Mouse (Mus musculus): ENCODE data around the gene Focad. TPM values are rescaled to one million over a fixed set of nuclear protein-coding genes. Genes with fewer than 3 reads are reported as not detected.

Focad gene
- polyA plus RNA-seq, 1 experiment from 2014 or later, result 8.6 TPM

- ATAC-seq (ENCODE audit: extremely low read depth, insufficient number of reproducible peaks, low FRiP score, low TSS enrichment), result no peak
- Histone ChIP-seq H3K9me3 (no peaks in the 10 kb centered on the region), H3K9ac (no peak overlapping the region), H3K4me3 (no peak overlapping the region), H3K27ac (replicated peaks) (no peak overlapping the region), H3K4me1 (peaks cover 6% of the 10 kb centered on the region; the same call in 1 of the 2 replicates), H3K36me3 (no peaks in the 10 kb centered on the region), H3K4me2 (no peak overlapping the region), H3K27me3 (replicated peaks) (no peaks in the 10 kb centered on the region)
- WGBS, result 76% methylated on average over 1 of the region's 1 CpGs
Measured at GRCm38 (mm10) chr4:88189495-88189894, 95.1 kb downstream of the Focad start.

- H3K36me3 ChIP-seq, result no peaks in the 10 kb centered on the region; the same call in 1 of the 2 replicates
- no peaks in the 10 kb centered on the region for H3K4me1 ChIP-seq
- H3K4me2 ChIP-seq, result no peak overlapping the region
- H3K9ac ChIP-seq, result no peak overlapping the region
- WGBS, result 66% methylated on average over 5 of the region's 5 CpGs
- H3K4me3 ChIP-seq, result no peak overlapping the region
- no peak overlapping the region for H3K27ac ChIP-seq (replicated peaks)
- H3K27me3 ChIP-seq (replicated peaks), result no peaks in the 10 kb centered on the region
- no peak for ATAC-seq (ENCODE audit: extremely low read depth, insufficient number of reproducible peaks, low FRiP score, low TSS enrichment)
- no peaks in the 10 kb centered on the region for H3K9me3 ChIP-seq
Measured at GRCm38 (mm10) chr4:88194256-88194655, 99.8 kb downstream of the Focad start.

- Histone ChIP-seq H3K9ac (no peak overlapping the region), H3K4me1 (no peaks in the 10 kb centered on the region), H3K4me2 (no peak overlapping the region), H3K4me3 (no peak overlapping the region), H3K27ac (replicated peaks) (no peak overlapping the region), H3K36me3 (peaks cover under 1% of the 10 kb centered on the region; the same call in 1 of the 2 replicates), H3K9me3 (no peaks in the 10 kb centered on the region), H3K27me3 (replicated peaks) (no peaks in the 10 kb centered on the region)
- ATAC-seq (ENCODE audit: extremely low read depth, insufficient number of reproducible peaks, low FRiP score, low TSS enrichment), result no peak
- WGBS, result 74% methylated on average over 4 of the region's 4 CpGs
Measured at GRCm38 (mm10) chr4:88195898-88196495, 101.6 kb downstream of the Focad start.

GRCm38 (mm10) chr4:88196500-88196912 lies 102.1 kb downstream of the Focad start:
- Histone ChIP-seq H3K4me1 (no peaks in the 10 kb centered on the region), H3K4me3 (no peak overlapping the region), H3K27ac (replicated peaks) (no peak overlapping the region), H3K36me3 (peaks cover 5% of the 10 kb centered on the region; the same call in 1 of the 2 replicates), H3K9ac (no peak overlapping the region), H3K9me3 (no peaks in the 10 kb centered on the region), H3K4me2 (no peak overlapping the region), H3K27me3 (replicated peaks) (no peaks in the 10 kb centered on the region)
- WGBS, result 80% methylated on average over 4 of the region's 4 CpGs
- no peak for ATAC-seq (ENCODE audit: extremely low read depth, insufficient number of reproducible peaks, low FRiP score, low TSS enrichment)

- no peak overlapping the region for H3K4me3 ChIP-seq
- peaks cover 5% of the 10 kb centered on the region; the same call in 1 of the 2 replicates for H3K36me3 ChIP-seq
- no peaks in the 10 kb centered on the region for H3K9me3 ChIP-seq
- H3K4me2 ChIP-seq, result no peak overlapping the region
- no peaks in the 10 kb centered on the region for H3K4me1 ChIP-seq
- 62% methylated on average over 5 of the region's 5 CpGs for WGBS
- H3K27ac ChIP-seq (replicated peaks), result no peak overlapping the region
- no peak for ATAC-seq (ENCODE audit: extremely low read depth, insufficient number of reproducible peaks, low FRiP score, low TSS enrichment)
- no peak overlapping the region for H3K9ac ChIP-seq
- H3K27me3 ChIP-seq (replicated peaks), result no peaks in the 10 kb centered on the region
Measured at GRCm38 (mm10) chr4:88197244-88197643, 102.8 kb downstream of the Focad start.

GRCm38 (mm10) chr4:88199186-88199585 lies 104.8 kb downstream of the Focad start:
- WGBS, result 55% methylated on average over 1 of the region's 1 CpGs
- H3K4me2 ChIP-seq, result no peak overlapping the region
- peaks cover 5% of the 10 kb centered on the region; the same call in 1 of the 2 replicates for H3K36me3 ChIP-seq
- H3K4me3 ChIP-seq, result no peak overlapping the region
- no peaks in the 10 kb centered on the region for H3K4me1 ChIP-seq
- H3K9ac ChIP-seq, result no peak overlapping the region
- ATAC-seq (ENCODE audit: extremely low read depth, insufficient number of reproducible peaks, low FRiP score, low TSS enrichment), result no peak
- H3K27ac ChIP-seq (replicated peaks), result no peak overlapping the region
- no peaks in the 10 kb centered on the region for H3K27me3 ChIP-seq (replicated peaks)
- no peaks in the 10 kb centered on the region for H3K9me3 ChIP-seq

GRCm38 (mm10) chr4:88201047-88201446 lies 106.6 kb downstream of the Focad start:
- Histone ChIP-seq H3K27ac (replicated peaks) (no peak overlapping the region), H3K4me2 (no peak overlapping the region), H3K27me3 (replicated peaks) (no peaks in the 10 kb centered on the region), H3K36me3 (peaks cover 5% of the 10 kb centered on the region; the same call in 1 of the 2 replicates), H3K4me3 (no peak overlapping the region), H3K9me3 (no peaks in the 10 kb centered on the region), H3K4me1 (no peaks in the 10 kb centered on the region), H3K9ac (no peak overlapping the region)
- WGBS, result 82% methylated on average over 4 of the region's 4 CpGs
- ATAC-seq (ENCODE audit: extremely low read depth, insufficient number of reproducible peaks, low FRiP score, low TSS enrichment), result no peak

- 85% methylated on average over 6 of the region's 6 CpGs for WGBS
- H3K4me2 ChIP-seq, result no peak overlapping the region
- H3K36me3 ChIP-seq, result no peaks in the 10 kb centered on the region
- peaks cover 16% of the 10 kb centered on the region for H3K4me1 ChIP-seq
- peaks cover 3% of the 10 kb centered on the region; the same call in 1 of the 2 replicates for H3K27me3 ChIP-seq (replicated peaks)
- no peak for ATAC-seq (ENCODE audit: extremely low read depth, insufficient number of reproducible peaks, low FRiP score, low TSS enrichment)
- H3K9me3 ChIP-seq, result no peaks in the 10 kb centered on the region
- H3K9ac ChIP-seq, result no peak overlapping the region
- H3K4me3 ChIP-seq, result no peak overlapping the region
- H3K27ac ChIP-seq (replicated peaks), result no peak overlapping the region
Measured at GRCm38 (mm10) chr4:88208676-88209075, 114.2 kb downstream of the Focad start.

GRCm38 (mm10) chr4:88209351-88209814 lies 115.0 kb downstream of the Focad start:
- ATAC-seq (ENCODE audit: extremely low read depth, insufficient number of reproducible peaks, low FRiP score, low TSS enrichment), result peak; percentile 61; the same call in 1 of the 2 replicates
- Histone ChIP-seq H3K4me2 (no peak overlapping the region), H3K27me3 (replicated peaks) (peaks cover 3% of the 10 kb centered on the region; the same call in 1 of the 2 replicates), H3K4me3 (no peak overlapping the region), H3K36me3 (no peaks in the 10 kb centered on the region), H3K27ac (replicated peaks) (0 out of 2 replicates have a peak overlapping the region, but pooled peaks have one; percentile 7), H3K4me1 (peaks cover 16% of the 10 kb centered on the region), H3K9me3 (no peaks in the 10 kb centered on the region), H3K9ac (no peak overlapping the region)
- 28% methylated on average over 3 of the region's 3 CpGs for WGBS

- ATAC-seq (ENCODE audit: extremely low read depth, insufficient number of reproducible peaks, low FRiP score, low TSS enrichment), result no peak
- peaks cover 16% of the 10 kb centered on the region for H3K4me1 ChIP-seq
- no peak overlapping the region for H3K9ac ChIP-seq
- peaks cover 3% of the 10 kb centered on the region; the same call in 1 of the 2 replicates for H3K27me3 ChIP-seq (replicated peaks)
- no peaks in the 10 kb centered on the region for H3K36me3 ChIP-seq
- no peak overlapping the region for H3K4me3 ChIP-seq
- 83% methylated on average over 6 of the region's 6 CpGs for WGBS
- no peaks in the 10 kb centered on the region for H3K9me3 ChIP-seq
- H3K27ac ChIP-seq (replicated peaks), result no peak overlapping the region
- no peak overlapping the region for H3K4me2 ChIP-seq
Measured at GRCm38 (mm10) chr4:88210602-88211001, 116.2 kb downstream of the Focad start.

GRCm38 (mm10) chr4:88211200-88211885 lies 116.9 kb downstream of the Focad start:
- H3K36me3 ChIP-seq, result no peaks in the 10 kb centered on the region
- ATAC-seq (ENCODE audit: extremely low read depth, insufficient number of reproducible peaks, low FRiP score, low TSS enrichment), result no peak
- H3K4me3 ChIP-seq, result no peak overlapping the region
- H3K4me2 ChIP-seq, result no peak overlapping the region
- no peak overlapping the region for H3K27ac ChIP-seq (replicated peaks)
- 84% methylated on average over 2 of the region's 2 CpGs for WGBS
- H3K9me3 ChIP-seq, result no peaks in the 10 kb centered on the region
- H3K4me1 ChIP-seq, result peaks cover 16% of the 10 kb centered on the region
- no peak overlapping the region for H3K9ac ChIP-seq
- H3K27me3 ChIP-seq (replicated peaks), result peaks cover 3% of the 10 kb centered on the region; the same call in 1 of the 2 replicates
